Mouse (Mus musculus): ENCODE results near the gene Ulk1. TPM values are rescaled to one million over a fixed set of nuclear protein-coding genes. Genes with fewer than 3 reads are reported as not detected.

Gene Ulk1
- polyA plus RNA-seq, 1 experiment from 2014 or later = 8.4 TPM

Other genes starting within 250 kb of the Ulk1 start
- 52.4 and 56.3 TPM in 2 replicates for gene Noc4l, start 156.7 kb downstream of the Ulk1 start, polyA plus RNA-seq (2015; fragmentation: Nextera tagmentation; extraction: Ambion mirVana)
- 16.3 and 17.0 TPM in 2 replicates for gene Ddx51, start 156.6 kb downstream of the Ulk1 start, polyA plus RNA-seq (2015; fragmentation: Nextera tagmentation; extraction: Ambion mirVana)
- 30.8 and 37.2 TPM in 2 replicates for gene Ep400, start 39.4 kb downstream of the Ulk1 start, polyA plus RNA-seq (2015; fragmentation: Nextera tagmentation; extraction: Ambion mirVana)
- 66.8 and 67.0 TPM in 2 replicates for gene Pus1, start 29.4 kb downstream of the Ulk1 start, polyA plus RNA-seq (2015; fragmentation: Nextera tagmentation; extraction: Ambion mirVana)
- 40.4 and 41.2 TPM in 2 replicates for gene Hscb, start 29.7 kb upstream of the Ulk1 start, polyA plus RNA-seq (2015; fragmentation: Nextera tagmentation; extraction: Ambion mirVana)
- 38.7 and 39.4 TPM in 2 replicates for gene Chek2, start 29.9 kb upstream of the Ulk1 start, polyA plus RNA-seq (2015; fragmentation: Nextera tagmentation; extraction: Ambion mirVana)
- gene Ttc28, start 69.7 kb upstream of the Ulk1 start, polyA plus RNA-seq (2015; fragmentation: Nextera tagmentation; extraction: Ambion mirVana) = 4.2 and 4.3 TPM in 2 replicates

Data from intestine, embryonic 16.5 days (tissue).